Mouse (Mus musculus) olfactory bulb, adult 2 months (tissue): Measurements from ENCODE around the gene Cnbp. TPM values are rescaled to one million over a fixed set of nuclear protein-coding genes. Genes with fewer than 3 reads are reported as not detected.

ENCODE experiments used
- H3K27ac ChIP-seq: fragments of 200-500 bp; 2 replicates; pipeline ENCODE4 v1.5.1; 2012; ENCODE audit warnings: low read depth, low read length; ENCODE audit not compliant: insufficient read depth
- H3K4me1 ChIP-seq: fragments of 200-500 bp; 2 replicates; pipeline ENCODE4 v1.6.1; 2012; ENCODE audit warnings: low read length; ENCODE audit not compliant: control insufficient read depth, insufficient read depth
- H3K4me3 ChIP-seq: fragments of 200-500 bp; 2 replicates; pipeline ENCODE4 v1.5.1; 2012; ENCODE audit warnings: mild to moderate bottlenecking, low read depth, low read length, moderate library complexity; ENCODE audit not compliant: insufficient read depth
- CTCF ChIP-seq: fragments of 200-500 bp; IDR thresholded peaks from 2 replicates; pipeline ENCODE4 v1.5.1; 2012; ENCODE audit warnings: low read depth, mild to moderate bottlenecking, low read length, moderate library complexity; ENCODE audit not compliant: insufficient read depth
- POLR2A ChIP-seq: fragments of 200-500 bp; IDR thresholded peaks from 2 replicates; pipeline ENCODE4 v1.6.1; 2012; ENCODE audit warnings: mild to moderate bottlenecking, low read depth, low read length, moderate library complexity; ENCODE audit not compliant: insufficient read depth
- WGBS: fragments of 180-500 bp; shearing (Covaris S2); methylation state at CpG from one replicate; pipeline ENCODE4 v1.1.7; 2018; 5-methylcytosine and 5-hydroxymethylcytosine counted together
- polyA plus RNA-seq: library from polyadenylated mRNA; stranded (reverse); fragments of >200 nt; gene quantifications from 2 replicates; pipeline ENCODE4 v1.2.4, GENCODE M21; 2012; ENCODE audit warnings: low replicate concordance; ENCODE audit not compliant: missing spikeins, insufficient read depth, insufficient read length

The Cnbp gene
- polyA plus RNA-seq = 294 and 693 TPM in 2 replicates

DNA sequence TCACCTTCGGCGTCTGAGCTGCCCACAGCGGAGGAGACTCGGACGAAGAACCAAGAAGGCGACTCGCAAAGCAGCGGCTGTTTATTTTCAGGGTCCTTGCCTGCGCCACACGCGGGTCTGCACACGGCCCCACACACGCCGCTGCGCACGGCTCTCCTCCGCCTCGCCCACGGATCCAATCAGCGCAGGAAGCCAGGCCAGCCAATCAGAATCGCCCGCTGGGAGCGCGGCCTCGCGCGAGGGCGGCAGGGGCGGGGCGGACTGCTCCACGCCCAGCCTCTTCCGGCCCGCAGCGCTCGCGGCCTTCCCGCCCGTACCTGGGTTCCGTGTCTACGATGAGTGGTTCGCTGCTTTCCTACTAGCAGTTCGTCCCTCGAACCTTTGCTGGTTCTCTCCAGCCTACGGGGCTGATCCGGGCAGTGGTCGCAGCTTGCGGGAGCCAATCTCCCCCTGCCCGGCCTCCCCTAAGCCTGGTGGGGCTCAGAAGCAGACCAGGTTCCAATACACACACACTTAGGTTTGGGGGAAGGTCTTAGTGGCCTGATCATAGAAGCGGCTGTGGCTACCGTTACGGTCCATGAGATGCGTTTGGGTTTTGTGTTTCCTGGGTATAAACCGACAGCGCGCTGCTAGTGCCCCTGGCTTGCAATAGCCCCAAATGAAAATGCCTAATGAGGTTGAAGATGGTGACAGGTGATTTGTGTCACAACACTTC is at the start of gene Cnbp:
Cnbp (minus strand) TSS at position 207 of the 715 bp plus-strand sequence.
- Histone ChIP-seq H3K4me1 (no peaks in the 10 kb centered on the region), H3K27ac (peak within 1 kb of the TSS; percentile 86), H3K4me3 (peak within 1 kb of the TSS; percentile 72)
- WGBS = 1% methylated on average over 55 of the region's 55 CpGs
- TF ChIP-seq POLR2A (peak; percentile 96), CTCF (no peak)

DNA sequence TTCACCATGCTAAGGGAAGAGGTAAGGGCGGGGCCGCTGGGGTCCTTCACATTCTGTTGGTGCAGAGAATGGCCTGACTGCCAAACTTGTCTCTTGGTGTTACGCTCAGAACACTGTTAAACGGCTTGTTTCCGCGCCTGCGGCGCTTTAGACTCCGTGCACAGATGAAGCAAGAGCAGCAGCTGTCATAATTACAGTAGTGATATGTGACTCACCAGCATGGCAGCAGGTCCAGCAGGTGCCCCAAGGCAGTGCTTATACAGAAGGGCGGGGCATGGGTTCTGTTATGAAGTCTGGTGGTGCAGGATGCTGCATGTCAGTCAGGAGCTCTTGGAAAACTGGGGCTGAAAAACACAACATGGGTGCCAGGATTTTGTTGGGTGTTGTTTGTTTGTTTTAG is 47.1 kb upstream of the Cnbp start:
- no peak for TF ChIP-seq CTCF
- no peak for TF ChIP-seq POLR2A
- 97% methylated on average over 10 of the region's 10 CpGs for WGBS
- Histone ChIP-seq H3K4me1 (no peaks in the 10 kb centered on the region), H3K4me3 (no peak overlapping the region), H3K27ac (no peak overlapping the region)

DNA sequence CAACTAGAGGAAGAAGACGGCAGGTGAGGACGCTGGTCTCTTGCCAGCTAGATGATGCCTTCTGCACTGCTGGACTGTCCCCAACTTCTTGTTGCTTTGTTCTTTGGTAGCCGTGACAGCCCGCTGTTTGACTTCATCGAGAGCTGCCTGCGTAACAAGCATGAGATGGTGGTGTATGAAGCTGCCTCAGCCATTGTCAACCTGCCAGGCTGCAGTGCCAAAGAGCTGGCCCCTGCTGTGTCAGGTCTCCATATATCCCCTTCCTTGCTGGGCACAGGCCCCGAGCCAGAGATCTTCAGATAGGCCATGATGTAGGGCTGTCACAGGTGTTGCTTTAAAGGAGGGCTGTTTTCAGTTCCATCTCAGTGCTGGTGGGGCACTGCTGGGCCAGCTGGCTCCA is 43.0 kb upstream of the Cnbp start:
- H3K4me3 ChIP-seq = no peak overlapping the region
- TF ChIP-seq CTCF (no peak), POLR2A (no peak)
- H3K27ac ChIP-seq = no peak overlapping the region
- H3K4me1 ChIP-seq = peaks cover 6% of the 10 kb centered on the region
- 81% methylated on average over 7 of the region's 7 CpGs for WGBS

DNA sequence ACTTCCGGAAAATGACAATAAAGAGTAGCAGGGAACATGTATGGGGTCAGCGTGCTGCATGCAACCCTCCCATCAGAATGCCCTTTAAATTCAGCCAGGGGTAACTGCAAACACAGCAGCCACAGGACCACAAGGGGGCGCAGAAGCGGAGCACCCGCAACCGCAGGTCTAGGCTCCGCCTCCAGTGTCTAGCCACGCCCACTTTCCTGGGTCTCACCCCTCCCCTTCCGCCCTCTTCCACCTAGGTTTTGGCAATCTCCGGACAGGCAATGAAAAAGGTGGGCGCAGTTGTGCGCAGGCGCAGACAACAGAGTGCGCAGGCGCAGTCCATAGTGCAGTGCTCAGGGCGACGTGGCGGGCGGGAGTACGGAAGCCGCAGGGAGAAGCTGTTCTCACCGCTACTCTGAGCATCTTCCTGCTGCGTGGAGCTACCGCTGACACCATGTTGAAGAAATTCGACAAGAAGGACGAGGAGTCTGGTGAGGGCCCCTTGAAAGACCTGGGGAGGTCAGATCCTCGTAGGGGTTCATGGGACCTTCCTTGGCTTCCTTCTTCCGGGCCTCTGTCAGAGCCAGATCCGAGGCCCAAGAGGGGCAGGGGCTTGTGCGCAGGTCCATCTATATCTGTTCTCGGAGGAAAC is 36.8 kb upstream of the Cnbp start, which contains the start of gene Copg1:
Copg1 (plus strand) TSS at position 221 of the 640 bp plus-strand sequence.
- H3K27ac ChIP-seq = peak within 1 kb of the TSS; percentile 39
- H3K4me1 ChIP-seq = peaks cover 15% of the 10 kb centered on the region
- peak within 1 kb of the TSS; percentile 86 for H3K4me3 ChIP-seq
- peak; percentile 69 for TF ChIP-seq CTCF
- TF ChIP-seq POLR2A = peak; percentile 64
- under 1% methylated on average over 31 of the region's 31 CpGs for WGBS

DNA sequence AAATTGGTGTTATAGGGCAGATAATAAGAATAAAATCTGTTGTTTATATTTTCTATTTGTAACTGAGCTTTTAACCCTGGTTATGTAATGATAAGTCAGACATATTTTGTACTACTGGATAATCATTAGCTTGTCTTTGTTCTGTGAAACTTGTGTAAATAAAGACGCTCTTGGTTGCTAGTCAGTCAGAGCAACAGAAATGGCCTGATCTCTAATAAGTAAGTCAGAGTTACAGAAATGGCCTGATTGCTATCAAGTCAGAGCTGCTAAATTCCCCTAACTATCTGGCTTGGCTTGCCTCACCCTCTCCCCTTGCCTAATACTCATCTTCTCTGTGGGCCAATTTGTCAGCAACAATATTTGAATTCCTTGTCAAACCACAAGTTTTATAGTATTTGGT is 35.8 kb upstream of the Cnbp start:
- no peak overlapping the region for H3K27ac ChIP-seq
- 66% methylated on average over 1 of the region's 1 CpGs for WGBS
- no peak for TF ChIP-seq POLR2A
- H3K4me3 ChIP-seq = no peak overlapping the region
- H3K4me1 ChIP-seq = peaks cover 18% of the 10 kb centered on the region

DNA sequence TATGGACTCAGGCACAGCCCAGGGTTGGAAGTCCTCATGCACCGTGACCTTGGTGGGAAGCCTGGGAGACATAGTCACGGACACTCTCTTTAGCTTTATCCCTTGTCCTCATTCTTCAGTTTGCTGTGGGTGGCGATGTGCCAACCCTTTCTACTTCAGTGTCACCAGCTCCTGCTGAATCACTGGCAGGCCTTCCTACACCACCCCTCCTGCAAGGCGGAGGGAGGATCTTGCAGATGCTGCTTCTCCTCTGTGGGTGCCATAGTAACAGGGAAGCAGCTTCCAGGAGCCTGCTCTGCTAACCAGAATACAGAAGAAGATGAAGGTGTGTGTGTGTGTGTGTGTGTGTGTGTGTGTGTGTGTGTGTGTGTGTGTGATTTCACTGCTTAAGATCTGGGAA is 31.9 kb upstream of the Cnbp start:
- 24% methylated on average over 4 of the region's 4 CpGs for WGBS
- Histone ChIP-seq H3K4me1 (peaks cover 17% of the 10 kb centered on the region), H3K27ac (peak overlapping the region; percentile 94), H3K4me3 (no peak overlapping the region)
- TF ChIP-seq POLR2A (no peak), CTCF (no peak)

DNA sequence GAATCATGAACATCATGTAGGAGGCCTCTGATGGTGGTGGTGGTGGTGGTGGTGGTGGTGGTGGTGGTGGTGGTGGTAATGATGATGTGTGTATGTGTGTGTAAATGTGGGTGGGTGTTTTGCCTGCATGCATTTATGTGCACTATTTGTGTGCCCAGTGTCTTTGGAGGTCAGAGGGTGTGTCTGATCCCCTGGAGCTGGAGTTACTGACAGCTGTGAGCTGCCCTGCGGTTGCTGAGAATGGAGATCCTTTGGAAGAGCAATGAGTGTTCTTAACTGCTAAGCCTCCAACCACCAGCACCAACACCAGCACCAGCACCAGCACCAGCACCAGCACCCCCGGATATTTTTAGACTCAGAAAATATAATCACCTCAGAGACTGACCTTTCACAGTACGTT is 31.3 kb upstream of the Cnbp start:
- Histone ChIP-seq H3K27ac (peak overlapping the region; percentile 94), H3K4me1 (peaks cover 17% of the 10 kb centered on the region), H3K4me3 (no peak overlapping the region)
- WGBS = 43% methylated on average over 3 of the region's 3 CpGs
- TF ChIP-seq POLR2A (no peak), CTCF (no peak)

DNA sequence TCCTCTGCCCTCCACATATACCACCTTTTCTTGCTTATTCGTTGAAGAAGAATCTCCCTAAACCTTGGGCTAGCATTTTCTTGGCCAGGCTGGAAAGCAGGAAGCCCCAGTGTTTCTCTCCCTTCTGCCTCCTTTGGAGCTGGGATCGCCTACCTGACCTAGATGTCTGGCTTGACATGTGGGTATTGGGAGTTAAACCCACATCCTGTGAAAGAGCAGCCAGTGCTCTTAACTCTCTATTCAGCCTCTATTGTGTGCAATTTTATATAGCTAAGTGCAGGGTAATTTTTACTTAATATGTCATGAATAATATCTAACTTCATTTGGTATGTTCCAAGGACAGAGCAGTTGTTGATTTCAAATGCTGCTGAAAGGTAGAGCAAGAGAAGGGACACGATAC is 28.7 kb upstream of the Cnbp start:
- no peak overlapping the region for H3K4me3 ChIP-seq
- peaks cover 17% of the 10 kb centered on the region for H3K4me1 ChIP-seq
- 63% methylated on average over 3 of the region's 3 CpGs for WGBS
- TF ChIP-seq POLR2A = no peak
- TF ChIP-seq CTCF = no peak
- H3K27ac ChIP-seq = no peak overlapping the region

DNA sequence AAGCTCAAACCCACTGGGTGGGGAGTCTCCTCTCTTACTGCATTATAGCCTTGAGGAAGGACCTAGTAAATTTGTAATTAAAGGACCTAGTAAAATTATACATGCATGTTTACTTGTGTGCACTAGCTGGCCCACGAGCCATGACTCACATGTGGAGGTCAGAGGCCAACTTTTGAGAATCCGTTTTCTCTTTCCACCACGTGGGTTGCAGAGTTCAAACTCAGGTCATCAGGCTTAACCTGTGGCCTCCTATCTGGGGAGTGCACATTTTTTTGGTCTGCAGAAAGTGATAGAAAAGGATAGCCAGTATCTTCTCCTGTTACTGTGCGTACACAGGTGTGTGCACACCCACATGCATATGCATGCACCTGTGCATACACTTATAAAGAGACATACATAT is 28.1 kb upstream of the Cnbp start:
- H3K27ac ChIP-seq = no peak overlapping the region
- peaks cover 17% of the 10 kb centered on the region for H3K4me1 ChIP-seq
- 73% methylated on average over 4 of the region's 4 CpGs for WGBS
- TF ChIP-seq POLR2A (no peak), CTCF (no peak)
- no peak overlapping the region for H3K4me3 ChIP-seq
